Mouse (Mus musculus): ENCODE results near the gene Col15a1.

Col15a1 gene

GRCm38 (mm10) chr4:47351386-47352049 is 143.6 kb downstream of the Col15a1 start:
- DNase-seq (ENCODE audit: low spot score in 2 of 2), result peak; percentile 50 to 69

- peak; percentile 10 to 17 for DNase-seq (ENCODE audit: low spot score in 2 of 2)
These were observed 144.2 kb downstream of the Col15a1 start for GRCm38 (mm10) chr4:47352061-47352661.

- DNase-seq (ENCODE audit: low spot score in 2 of 2), result peak; percentile 97
These were observed 144.9 kb downstream of the Col15a1 start, which contains the start of gene Tgfbr1 for GRCm38 (mm10) chr4:47352803-47353388. TSS of gene Tgfbr1 (plus strand) at chr4:47353222.

- peak in 1 of 2 experiments; percentile 3 for DNase-seq (ENCODE audit: low spot score in 2 of 2)
These were observed 145.6 kb downstream of the Col15a1 start for GRCm38 (mm10) chr4:47353416-47354111.

- DNase-seq (ENCODE audit: low spot score in 2 of 2), result no peak
These were observed 146.3 kb downstream of the Col15a1 start for GRCm38 (mm10) chr4:47354304-47354703.

- DNase-seq (ENCODE audit: low spot score in 2 of 2), result no peak
These were observed 154.7 kb downstream of the Col15a1 start for GRCm38 (mm10) chr4:47362662-47363061.

Measured in natural killer cell, adult 2 months (primary cell).